Mouse (Mus musculus): Measurements from ENCODE around the gene Ttc33.

Gene Ttc33

GRCm38 (mm10) chr15:5185366-5186292 lies at the start of gene Ttc33:
Ttc33 (plus strand) TSS chr15:5185525.
- DNase-seq (ENCODE audit: low read depth) = peak; percentile 68

- no peak for DNase-seq (ENCODE audit: low read depth)
Measured at GRCm38 (mm10) chr15:5138021-5138856, 47.1 kb upstream of the Ttc33 start.

GRCm38 (mm10) chr15:5139366-5139765 lies 46.0 kb upstream of the Ttc33 start:
- DNase-seq (ENCODE audit: low read depth) = no peak

- DNase-seq (ENCODE audit: low read depth) = no peak
Measured at GRCm38 (mm10) chr15:5139863-5140262, 45.5 kb upstream of the Ttc33 start.

GRCm38 (mm10) chr15:5140357-5140756 lies 45.0 kb upstream of the Ttc33 start:
- DNase-seq (ENCODE audit: low read depth) = no peak

- no peak for DNase-seq (ENCODE audit: low read depth)
Measured at GRCm38 (mm10) chr15:5142047-5142446, 43.3 kb upstream of the Ttc33 start.

- no peak for DNase-seq (ENCODE audit: low read depth)
Measured at GRCm38 (mm10) chr15:5142714-5143113, 42.6 kb upstream of the Ttc33 start.

GRCm38 (mm10) chr15:5143361-5144020 lies 41.8 kb upstream of the Ttc33 start, which contains the start of gene Prkaa1:
Prkaa1 (plus strand) TSS chr15:5143861.
- peak; percentile 75 for DNase-seq (ENCODE audit: low read depth)

GRCm38 (mm10) chr15:5144021-5144778 lies 41.1 kb upstream of the Ttc33 start:
- peak; percentile 64 for DNase-seq (ENCODE audit: low read depth)

GRCm38 (mm10) chr15:5145196-5145945 lies 40.0 kb upstream of the Ttc33 start:
- no peak for DNase-seq (ENCODE audit: low read depth)

GRCm38 (mm10) chr15:5149187-5149586 lies 36.1 kb upstream of the Ttc33 start:
- DNase-seq (ENCODE audit: low read depth) = no peak

GRCm38 (mm10) chr15:5152171-5152570 lies 33.2 kb upstream of the Ttc33 start:
- no peak for DNase-seq (ENCODE audit: low read depth)

GRCm38 (mm10) chr15:5154621-5155020 lies 30.7 kb upstream of the Ttc33 start:
- DNase-seq (ENCODE audit: low read depth) = no peak

GRCm38 (mm10) chr15:5155093-5155492 lies 30.2 kb upstream of the Ttc33 start:
- DNase-seq (ENCODE audit: low read depth) = no peak

GRCm38 (mm10) chr15:5156355-5156754 lies 29.0 kb upstream of the Ttc33 start:
- DNase-seq (ENCODE audit: low read depth) = no peak

- no peak for DNase-seq (ENCODE audit: low read depth)
Measured at GRCm38 (mm10) chr15:5157386-5157785, 27.9 kb upstream of the Ttc33 start.

- DNase-seq (ENCODE audit: low read depth) = no peak
Measured at GRCm38 (mm10) chr15:5158827-5159226, 26.5 kb upstream of the Ttc33 start.

- no peak for DNase-seq (ENCODE audit: low read depth)
Measured at GRCm38 (mm10) chr15:5165121-5165773, 20.1 kb upstream of the Ttc33 start.

GRCm38 (mm10) chr15:5173217-5173820 lies 12.0 kb upstream of the Ttc33 start:
- DNase-seq (ENCODE audit: low read depth) = no peak
